Mouse (Mus musculus) left cerebral cortex, postnatal 10 days (tissue): ENCODE measurements around the gene Tmem190. TPM values are rescaled to one million over a fixed set of nuclear protein-coding genes. Genes with fewer than 3 reads are reported as not detected.
A peak's percentile ranks its signal among the peaks of the same experiment; 100 is the strongest.

Experiments used
- DNase-seq, 2 experiments: peaks; one replicate each; pipeline ENCODE4 v3.0.0; 2021 to 2022; ENCODE audit warnings: low spot score in 2 of 2, mixed read lengths in 1 of 2; ENCODE audit errors: extremely low spot score in 1 of 2
- intact Hi-C: fragments of 180-260 bp; cut with DNase I; formaldehyde crosslinking; loops from one replicate; pipeline ENCODE4 v1.15.1; 2025
- total RNA-seq, 2 experiments: library from RNA; stranded (reverse); gene quantifications; 2 replicates each; pipeline ENCODE4 v1.2.3; 2021

The Tmem190 gene
- total RNA-seq = not detected

GRCm38 (mm10) chr7:4782759-4783158 is at the start of gene Tmem190, which contains the start of gene Il11:
Tmem190 (plus strand) TSS chr7:4782937.
Il11 (minus strand) TSS chr7:4782859.
- intact Hi-C loops = no loop called here

GRCm38 (mm10) chr7:4732968-4733392 is 49.8 kb upstream of the Tmem190 start:
- intact Hi-C loops = no loop called here
- DNase-seq = no peak

More at GRCm38 (mm10) chr7:4782759-4783158, at the start of gene Tmem190, which contains the start of gene Il11:
- DNase-seq = no peak

GRCm38 (mm10) chr7:4739041-4739543 is 43.6 kb upstream of the Tmem190 start:
- intact Hi-C loops = no loop called here
- no peak for DNase-seq

- DNase-seq = peak; percentile 98 to 100
- intact Hi-C loops = loop anchor here (2.0 kb wide), 1 partner anchor 53 kb away; the partner anchor contains the start of gene Rpl28
Observed at GRCm38 (mm10) chr7:4739544-4740275, 43.0 kb upstream of the Tmem190 start, which contains the start of gene Kmt5c. Kmt5c (plus strand) TSS chr7:4740115.

- DNase-seq = no peak
- intact Hi-C loops = loop anchor here (2.0 kb wide), 1 partner anchor 52 kb away; the partner anchor contains the start of gene Rpl28
Observed at GRCm38 (mm10) chr7:4740309-4740727, 42.4 kb upstream of the Tmem190 start.

- intact Hi-C loops = loop anchor here (2.0 kb wide), 1 partner anchor 52 kb away; the partner anchor contains the start of gene Rpl28
- DNase-seq = peak in 1 of 2 experiments; percentile 81
Observed at GRCm38 (mm10) chr7:4741151-4741550, 41.6 kb upstream of the Tmem190 start.

GRCm38 (mm10) chr7:4741672-4742481 is 40.9 kb upstream of the Tmem190 start:
- intact Hi-C loops = loop anchor here (2.0 kb wide), 1 partner anchor 51 kb away; the partner anchor contains the start of gene Rpl28

GRCm38 (mm10) chr7:4742482-4742819 is 40.3 kb upstream of the Tmem190 start:
- DNase-seq = no peak
- intact Hi-C loops = no loop called here

More at GRCm38 (mm10) chr7:4741672-4742481, 40.9 kb upstream of the Tmem190 start:
- DNase-seq = no peak

GRCm38 (mm10) chr7:4743354-4743753 is 39.4 kb upstream of the Tmem190 start:
- intact Hi-C loops = no loop called here
- no peak for DNase-seq

GRCm38 (mm10) chr7:4744886-4745285 is 37.9 kb upstream of the Tmem190 start:
- intact Hi-C loops = no loop called here
- DNase-seq = no peak

- intact Hi-C loops = no loop called here
- no peak for DNase-seq
Observed at GRCm38 (mm10) chr7:4746326-4746980, 36.3 kb upstream of the Tmem190 start.

- intact Hi-C loops = no loop called here
Observed at GRCm38 (mm10) chr7:4747156-4747899, 35.4 kb upstream of the Tmem190 start.

GRCm38 (mm10) chr7:4748321-4748720 is 34.4 kb upstream of the Tmem190 start:
- intact Hi-C loops = no loop called here

More at GRCm38 (mm10) chr7:4747156-4747899, 35.4 kb upstream of the Tmem190 start:
- no peak for DNase-seq

GRCm38 (mm10) chr7:4749169-4749568 is 33.6 kb upstream of the Tmem190 start:
- intact Hi-C loops = no loop called here

More at GRCm38 (mm10) chr7:4748321-4748720, 34.4 kb upstream of the Tmem190 start:
- no peak for DNase-seq

GRCm38 (mm10) chr7:4751971-4752820 is 30.5 kb upstream of the Tmem190 start:
- intact Hi-C loops = no loop called here
- DNase-seq = peak in 1 of 2 experiments; percentile 63

More at GRCm38 (mm10) chr7:4749169-4749568, 33.6 kb upstream of the Tmem190 start:
- DNase-seq = no peak

GRCm38 (mm10) chr7:4752821-4753570 is 29.7 kb upstream of the Tmem190 start, which contains the start of gene Cox6b2:
Cox6b2 (minus strand) TSS chr7:4753094.
- intact Hi-C loops = no loop called here
- peak; percentile 69 to 93 for DNase-seq
